Mouse (Mus musculus): Measurements from ENCODE around the gene Ppfibp1. TPM values are rescaled to one million over a fixed set of nuclear protein-coding genes. Genes with fewer than 3 reads are reported as not detected.

The Ppfibp1 gene
- total RNA-seq, 2 experiments from 2014 or later: 65.4 to 86.1 TPM

DNA sequence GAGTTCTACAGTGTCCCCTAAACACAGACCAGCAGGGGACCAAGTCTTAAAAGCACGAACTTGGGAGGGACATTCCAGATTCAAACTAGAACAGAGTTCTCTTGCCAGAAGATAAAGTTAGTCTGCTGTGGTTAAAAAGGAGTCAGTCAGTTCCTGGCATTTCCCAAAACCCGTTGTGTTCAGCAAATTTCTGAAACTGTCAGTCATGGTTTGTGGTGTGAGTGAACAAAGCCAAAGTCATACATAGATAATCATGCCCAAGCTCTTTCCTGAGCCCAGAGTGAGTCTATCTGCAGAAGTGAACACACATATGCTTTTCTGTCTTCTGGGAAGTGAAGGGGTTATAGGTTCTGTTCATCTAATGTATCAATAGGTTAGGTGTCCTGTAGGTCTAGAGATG, 20.5 kb downstream of the Ppfibp1 start:
- no peak for DNase-seq (ENCODE audit: low spot score in 2 of 2)
- intact Hi-C loops (cut with DNase I): no loop called here

DNA sequence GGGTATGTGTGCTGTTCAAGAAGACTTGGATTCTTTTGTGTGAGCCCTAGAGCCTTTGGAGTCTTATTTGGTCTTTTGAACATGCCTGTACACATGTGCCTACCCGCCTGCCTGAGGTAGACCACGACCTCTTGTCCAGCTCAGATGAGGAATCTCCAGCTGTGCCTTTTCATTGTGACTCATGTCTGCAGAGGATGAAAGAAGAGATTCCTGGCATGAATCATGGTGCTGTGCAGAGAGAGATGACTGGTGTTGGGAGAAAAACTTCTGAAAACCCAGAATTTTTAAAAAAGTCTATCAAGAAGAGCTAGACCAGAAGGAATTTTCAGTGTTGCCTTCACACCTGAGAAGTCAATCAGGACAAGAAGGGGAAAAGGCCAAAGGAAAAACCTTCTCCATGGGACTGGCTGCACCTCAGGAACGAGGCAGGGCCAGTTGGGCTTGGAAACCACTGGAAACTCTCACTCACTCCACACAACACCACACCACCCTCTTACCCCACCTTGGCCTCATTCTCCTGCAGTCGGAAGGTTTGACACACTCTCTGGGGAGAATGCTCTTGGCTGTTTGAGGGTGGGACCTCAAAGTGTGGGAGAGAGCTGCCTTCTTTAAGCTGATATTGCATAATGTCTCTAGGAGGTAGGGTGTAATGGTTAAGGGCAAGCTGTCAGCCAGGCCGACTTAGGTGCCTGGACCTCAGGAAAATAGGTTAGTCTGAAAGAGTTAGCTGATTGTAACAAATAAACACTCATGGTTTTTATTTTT, 21.6 kb downstream of the Ppfibp1 start:
- intact Hi-C loops (cut with DNase I): no loop called here
- no peak for DNase-seq (ENCODE audit: low spot score in 2 of 2)

DNA sequence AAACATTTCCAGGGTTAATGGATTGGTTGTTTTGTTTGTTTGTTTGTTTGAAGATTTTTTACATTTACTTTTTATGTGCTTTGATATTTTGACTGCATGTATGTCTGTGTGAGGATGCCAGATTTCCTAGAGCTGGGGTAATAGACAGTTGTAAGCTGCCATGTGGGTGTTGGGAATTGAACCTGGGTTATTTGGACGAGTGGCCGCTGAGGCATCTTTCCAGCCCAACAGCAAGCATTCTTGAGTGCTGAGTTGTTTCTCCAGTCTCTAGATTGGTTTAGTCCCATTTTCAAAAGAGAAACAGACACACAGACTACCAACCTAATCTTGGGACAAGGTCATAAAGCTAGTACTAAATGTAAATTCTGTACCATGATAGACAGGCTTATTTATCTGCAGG, 22.5 kb downstream of the Ppfibp1 start:
- intact Hi-C loops (cut with DNase I): no loop called here

DNA sequence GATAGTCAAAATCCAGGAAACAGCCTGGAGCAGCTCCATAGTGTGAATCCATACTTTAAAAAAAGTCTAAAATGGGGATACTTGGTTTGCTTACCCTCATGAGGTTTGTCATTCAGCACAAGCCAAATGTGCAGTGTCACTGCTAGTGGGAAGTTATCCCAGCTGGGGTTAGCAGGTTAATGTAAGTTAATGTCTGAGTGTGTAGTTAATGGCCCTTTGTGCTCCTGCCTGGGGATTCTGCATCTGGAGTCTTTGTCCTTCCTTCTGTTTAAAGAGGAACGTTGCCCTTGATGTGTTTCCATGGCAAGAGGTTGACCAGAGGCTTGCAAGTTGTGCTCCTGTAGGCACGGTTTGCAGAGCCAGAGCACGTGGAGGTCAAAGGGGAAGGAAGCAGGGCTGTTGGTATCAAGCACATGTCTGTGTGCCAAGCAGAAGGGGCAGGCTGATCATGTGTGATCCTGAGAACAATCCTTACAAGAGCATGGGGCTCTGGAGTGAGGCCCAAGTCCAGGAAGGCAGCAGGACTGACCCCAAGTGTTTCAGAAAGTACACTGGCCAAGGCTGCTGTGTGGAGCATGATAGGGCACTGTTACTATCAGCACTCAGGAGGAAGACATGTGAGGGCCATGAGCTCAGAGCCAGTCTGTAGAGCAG, 24.7 kb downstream of the Ppfibp1 start:
- intact Hi-C loops (cut with DNase I): no loop called here
- DNase-seq (ENCODE audit: low spot score in 2 of 2): no peak

More for the DNA sequence above, 22.5 kb downstream of the Ppfibp1 start:
- no peak for DNase-seq (ENCODE audit: low spot score in 2 of 2)

DNA sequence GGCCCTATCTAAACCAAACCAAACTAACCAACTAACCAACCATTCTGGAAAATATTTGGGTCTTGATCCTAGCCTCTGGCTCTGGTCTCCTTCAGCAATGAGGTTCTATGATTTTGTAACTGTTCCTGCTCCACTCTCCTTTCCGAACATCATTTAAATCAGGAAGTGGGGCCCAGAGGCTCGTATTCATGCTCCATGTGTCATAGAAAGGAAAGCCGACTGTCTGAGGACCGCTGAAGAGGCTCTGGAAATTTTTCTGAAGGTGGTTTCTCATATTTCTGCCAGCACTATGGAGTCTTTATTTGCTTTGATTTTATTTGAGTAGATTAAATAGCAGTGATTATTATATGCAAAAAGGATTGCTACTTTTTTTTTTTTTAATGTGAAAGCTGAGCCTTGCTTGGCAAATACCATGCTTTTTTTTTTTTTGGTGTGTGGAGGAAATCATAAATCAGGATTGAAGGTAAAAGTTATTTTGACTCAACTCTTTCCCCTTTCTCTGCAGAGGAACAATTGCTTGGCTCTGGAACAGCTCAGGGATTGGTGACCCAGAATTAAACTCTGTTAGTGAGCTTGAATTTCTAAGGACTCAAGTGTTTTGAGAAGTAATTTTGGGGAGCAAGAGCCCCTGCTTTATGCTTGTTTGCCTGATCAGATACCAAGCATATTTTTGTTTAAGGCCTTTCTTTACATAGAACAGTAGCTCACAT, 25.4 kb downstream of the Ppfibp1 start:
- no peak for DNase-seq (ENCODE audit: low spot score in 2 of 2)
- intact Hi-C loops (cut with DNase I): no loop called here

DNA sequence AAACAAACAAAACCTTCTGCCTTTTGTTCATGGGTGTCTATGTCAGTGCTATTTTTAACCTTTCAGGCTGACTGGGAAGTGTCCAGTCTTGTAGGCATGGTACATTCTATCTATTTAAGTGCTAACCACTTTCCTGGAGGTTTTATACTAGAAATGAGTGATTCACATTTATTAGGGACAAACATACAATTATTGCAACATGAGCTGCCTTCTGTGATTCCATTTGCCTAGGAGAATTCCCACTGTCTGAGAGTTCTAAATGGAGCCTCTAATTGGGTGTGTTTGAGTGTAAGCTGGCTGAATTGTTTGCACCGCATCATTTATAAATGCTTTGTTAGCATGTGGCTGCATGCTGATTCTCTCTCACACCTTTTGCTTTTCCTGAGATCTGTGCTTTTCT, 27.5 kb downstream of the Ppfibp1 start:
- intact Hi-C loops (cut with DNase I): no loop called here
- no peak for DNase-seq (ENCODE audit: low spot score in 2 of 2)

DNA sequence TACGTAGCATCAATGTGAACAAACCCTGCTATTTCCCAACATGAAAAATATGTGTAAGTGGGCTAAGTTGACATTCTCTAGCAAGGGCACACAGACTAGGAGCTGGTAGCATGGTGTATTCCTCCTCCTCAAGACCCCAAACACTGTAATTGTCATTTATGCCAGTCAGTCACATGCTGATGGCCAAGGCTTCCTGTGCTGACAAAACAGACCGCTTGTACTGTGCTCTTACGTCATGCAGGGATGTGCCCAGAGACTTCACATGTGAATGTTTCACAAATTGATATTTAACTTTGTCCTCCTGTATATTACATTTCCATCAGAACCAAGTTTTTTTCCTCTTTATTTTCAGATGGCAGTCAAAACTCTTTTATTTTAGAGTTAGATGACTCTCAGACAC, 29.1 kb downstream of the Ppfibp1 start:
- intact Hi-C loops (cut with DNase I): no loop called here
- no peak for DNase-seq (ENCODE audit: low spot score in 2 of 2)

DNA sequence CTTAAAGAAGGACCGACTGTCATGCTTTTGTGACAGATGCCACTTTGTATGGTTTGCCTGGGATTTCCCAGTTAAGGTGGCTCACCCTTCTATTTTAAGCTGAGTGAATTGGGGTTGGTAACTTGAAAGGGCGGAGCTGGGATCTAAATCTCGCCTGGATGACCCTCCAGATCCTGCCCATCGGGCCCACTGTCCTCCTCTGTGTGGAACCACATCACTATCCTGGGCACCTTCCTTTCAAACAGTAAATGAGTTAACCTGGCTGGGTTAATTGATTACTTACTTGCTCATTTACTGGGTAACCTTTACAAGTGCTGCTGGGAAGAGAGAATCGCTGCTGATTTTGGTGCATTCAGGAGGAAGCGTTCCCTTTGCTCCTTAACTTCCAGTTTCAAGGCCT, 30.1 kb downstream of the Ppfibp1 start:
- intact Hi-C loops (cut with DNase I): no loop called here
- no peak for DNase-seq (ENCODE audit: low spot score in 2 of 2)

DNA sequence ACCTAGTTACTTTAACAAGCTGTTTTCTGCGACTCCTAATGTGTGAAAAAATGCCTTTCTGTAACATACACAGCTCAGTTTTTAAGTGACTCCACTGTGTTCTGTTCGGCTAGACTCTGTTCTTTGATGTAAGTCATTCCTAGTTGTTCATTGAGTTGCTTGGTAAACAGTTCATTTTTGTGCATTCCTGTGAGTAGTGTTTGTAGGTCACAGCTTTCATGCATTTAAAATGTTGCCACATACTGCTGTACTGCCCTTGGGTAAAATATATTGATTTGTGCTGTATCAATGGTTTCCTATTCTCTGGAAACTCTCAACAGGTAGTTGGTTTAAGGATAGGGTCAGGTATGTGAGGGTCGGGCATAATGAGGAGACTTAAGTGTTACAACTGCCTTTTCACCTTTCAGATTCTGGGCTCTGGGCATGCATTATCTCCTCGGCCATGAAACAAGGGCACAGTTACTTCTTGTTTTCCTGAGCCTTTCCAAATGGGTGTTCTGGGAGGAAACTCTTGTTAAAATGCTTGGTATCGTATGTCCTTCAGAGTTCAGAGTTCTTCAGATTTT, 38.2 kb downstream of the Ppfibp1 start:
- intact Hi-C loops (cut with DNase I): no loop called here
- DNase-seq (ENCODE audit: low spot score in 2 of 2): no peak

DNA sequence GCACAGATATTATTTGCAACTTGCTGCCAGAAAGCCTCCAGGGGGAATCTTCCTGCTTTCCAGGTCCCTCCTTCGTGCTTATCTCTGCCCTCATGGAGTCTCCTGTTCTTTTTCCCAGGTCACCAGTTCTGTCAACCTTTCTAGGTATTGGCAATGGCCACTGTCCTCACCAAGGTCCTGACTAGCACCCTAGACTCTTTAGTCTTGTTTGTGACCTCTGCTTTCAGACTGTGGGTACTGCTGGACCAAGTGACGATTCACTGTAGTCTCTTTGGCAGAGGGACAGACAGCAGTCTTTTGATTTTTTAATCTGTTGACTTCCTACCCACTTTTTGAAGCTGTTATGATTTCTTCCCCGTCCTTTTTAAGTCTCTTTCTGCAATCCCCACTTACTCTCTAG, 39.8 kb downstream of the Ppfibp1 start:
- intact Hi-C loops (cut with DNase I): no loop called here
- no peak for DNase-seq (ENCODE audit: low spot score in 2 of 2)

DNA sequence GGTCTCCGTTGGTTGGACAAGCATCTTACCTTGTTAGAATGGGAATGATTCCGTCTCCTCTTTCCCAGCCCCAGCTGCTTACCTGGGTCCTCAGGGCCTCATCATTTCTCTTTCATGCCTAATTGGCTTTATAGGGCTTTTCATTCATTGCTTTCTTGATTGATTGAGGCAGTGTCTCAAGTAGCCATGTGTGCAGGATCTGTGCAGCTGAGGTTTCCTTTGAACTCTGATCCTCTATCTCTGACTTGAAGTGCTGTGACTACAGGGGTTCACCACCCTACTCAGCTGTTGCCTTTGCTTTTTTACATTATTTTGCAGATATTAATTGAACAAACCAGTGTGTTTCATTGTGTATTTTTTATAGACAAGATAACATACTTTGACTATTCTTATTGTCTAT, 40.7 kb downstream of the Ppfibp1 start:
- intact Hi-C loops (cut with DNase I): no loop called here
- DNase-seq (ENCODE audit: low spot score in 2 of 2): no peak

DNA sequence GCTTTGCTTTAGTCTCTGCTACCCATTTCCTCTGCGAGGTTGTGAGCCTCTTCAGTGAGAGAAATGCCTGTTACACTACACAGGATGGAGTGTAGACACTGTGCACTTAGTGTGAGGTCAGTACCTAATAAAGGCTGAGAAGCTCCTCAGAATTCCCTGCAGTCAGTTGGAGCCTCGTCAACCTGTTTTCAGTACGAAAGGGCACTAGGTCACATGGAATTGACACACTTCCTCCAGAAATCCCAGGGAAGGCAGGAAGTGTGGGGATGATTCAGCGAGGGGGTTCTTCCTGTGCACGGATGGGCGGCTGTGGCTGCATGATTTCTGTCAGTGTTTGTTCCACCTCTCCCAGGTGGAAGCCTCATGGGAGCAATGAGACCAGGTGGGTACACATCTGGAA, 44.8 kb downstream of the Ppfibp1 start:
- no peak for DNase-seq (ENCODE audit: low spot score in 2 of 2)
- intact Hi-C loops (cut with DNase I): no loop called here

DNA sequence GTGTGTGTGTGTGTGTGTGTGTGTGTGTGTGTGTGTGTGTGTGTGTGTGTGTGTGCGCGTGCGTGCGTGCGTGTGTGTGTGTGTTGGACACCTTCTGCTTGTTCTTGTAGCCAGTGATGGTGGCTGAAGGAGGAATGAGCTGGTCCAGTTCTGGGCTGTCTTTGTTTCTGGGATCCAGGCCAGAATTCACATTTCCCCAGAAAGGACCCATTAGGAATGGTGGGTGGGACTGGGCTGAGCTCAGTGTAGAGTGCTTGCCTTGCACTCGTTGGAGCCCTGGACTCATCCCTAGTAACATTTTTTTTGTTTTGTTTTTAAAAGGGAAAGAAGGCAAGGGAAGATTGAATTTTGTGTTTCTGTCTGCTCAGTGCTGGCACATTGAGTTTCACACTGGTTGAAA, 47.7 kb downstream of the Ppfibp1 start:
- intact Hi-C loops (cut with DNase I): no loop called here
- DNase-seq (ENCODE audit: low spot score in 2 of 2): no peak

DNA sequence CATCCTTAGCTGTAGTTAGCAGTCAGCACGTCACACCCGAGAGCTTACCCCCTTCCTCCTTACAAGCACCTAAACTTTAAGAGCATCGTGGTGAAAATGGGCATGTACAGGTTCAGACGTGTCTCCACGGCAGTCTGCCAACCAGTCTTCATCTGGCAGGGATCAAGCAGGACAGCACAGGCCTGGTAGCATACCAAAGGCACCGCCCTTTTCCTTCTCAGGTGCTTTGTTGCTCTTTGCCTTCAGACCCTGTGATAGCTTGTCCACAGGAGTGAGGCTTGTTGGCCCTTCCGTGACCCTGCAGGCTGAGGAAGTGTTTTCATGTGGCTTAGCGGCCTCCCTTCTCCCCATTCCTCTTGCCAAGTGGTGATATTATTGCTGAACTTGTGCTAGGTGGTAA, 50.7 kb downstream of the Ppfibp1 start:
- intact Hi-C loops (cut with DNase I): no loop called here
- no peak for DNase-seq (ENCODE audit: low spot score in 2 of 2)

DNA sequence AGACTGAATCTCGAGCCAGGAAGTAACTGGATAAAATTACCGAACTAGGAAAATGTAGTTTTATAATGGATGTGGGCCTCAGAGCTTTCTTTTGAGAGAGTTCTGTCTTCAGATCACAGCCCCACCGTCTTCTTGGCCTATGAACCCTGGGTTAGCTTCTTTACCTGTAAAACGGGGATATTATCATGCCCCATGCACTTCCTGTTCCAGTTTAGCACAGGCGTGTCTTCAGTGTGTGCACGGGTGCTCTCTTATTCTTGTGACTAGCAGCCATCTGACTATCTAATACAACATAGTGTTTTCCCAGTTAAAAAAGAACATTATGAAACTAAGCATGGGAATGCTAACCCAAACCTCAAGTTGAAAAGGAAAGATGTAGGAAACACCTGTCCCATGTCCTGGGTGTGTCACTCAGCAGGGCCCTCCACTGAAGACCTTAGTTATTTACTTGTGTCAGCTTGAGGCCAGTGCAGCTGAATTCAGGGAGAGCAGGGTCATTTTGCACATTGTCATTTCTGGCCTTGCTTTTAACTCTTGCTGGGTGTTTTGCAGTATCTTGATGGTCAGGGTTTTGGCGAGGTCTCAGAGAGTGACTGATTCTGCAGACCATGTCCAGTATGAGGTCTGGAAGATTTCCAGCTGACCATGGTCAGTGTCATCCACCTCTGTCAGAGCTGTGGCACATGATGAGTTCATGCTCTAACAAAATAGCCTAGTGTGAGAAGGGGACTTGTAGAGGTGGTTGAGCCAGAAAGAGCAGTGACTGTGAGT, 53.4 kb downstream of the Ppfibp1 start:
- DNase-seq (ENCODE audit: low spot score in 2 of 2): no peak
- intact Hi-C loops (cut with DNase I): no loop called here

DNA sequence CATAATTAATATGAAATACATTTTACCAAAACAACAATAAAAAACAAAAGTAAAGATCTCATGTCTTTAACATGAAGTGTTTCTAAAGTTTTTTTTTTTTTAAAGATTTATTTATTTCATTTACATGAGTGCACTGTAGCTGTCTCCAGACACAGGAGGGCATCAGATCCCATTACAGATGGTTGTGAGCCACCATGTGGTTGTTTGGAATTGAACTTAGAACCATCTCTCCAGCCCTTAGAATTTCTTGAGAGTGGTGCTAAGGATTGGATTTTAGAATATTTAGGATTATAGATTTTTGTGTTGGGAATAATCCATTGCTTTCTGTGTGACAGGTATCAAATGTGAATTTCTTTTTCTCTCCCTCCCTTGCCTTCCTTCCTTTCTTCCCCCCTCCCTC, 55.7 kb downstream of the Ppfibp1 start:
- intact Hi-C loops (cut with DNase I): no loop called here
- DNase-seq (ENCODE audit: low spot score in 2 of 2): no peak

DNA sequence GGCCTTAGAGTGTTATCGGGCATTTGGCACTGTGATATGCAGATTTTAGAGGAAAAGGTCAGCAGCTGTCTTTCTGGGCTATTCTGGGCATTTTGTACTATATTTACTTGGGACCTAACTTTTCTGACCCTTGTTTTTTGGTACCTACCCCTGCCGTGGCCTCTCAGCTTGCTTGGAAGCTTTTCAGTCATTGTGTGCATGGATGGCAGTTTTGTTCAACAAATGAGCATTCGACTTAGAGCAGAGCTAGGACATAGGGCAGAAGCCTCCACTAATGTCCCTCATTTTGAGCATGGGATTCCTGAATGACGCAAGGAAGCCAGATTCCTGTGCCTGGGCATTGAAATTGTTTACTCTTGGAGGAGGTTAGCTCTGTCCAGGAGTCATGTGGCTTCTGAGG, 56.5 kb downstream of the Ppfibp1 start:
- intact Hi-C loops (cut with DNase I): no loop called here
- DNase-seq (ENCODE audit: low spot score in 2 of 2): no peak

DNA sequence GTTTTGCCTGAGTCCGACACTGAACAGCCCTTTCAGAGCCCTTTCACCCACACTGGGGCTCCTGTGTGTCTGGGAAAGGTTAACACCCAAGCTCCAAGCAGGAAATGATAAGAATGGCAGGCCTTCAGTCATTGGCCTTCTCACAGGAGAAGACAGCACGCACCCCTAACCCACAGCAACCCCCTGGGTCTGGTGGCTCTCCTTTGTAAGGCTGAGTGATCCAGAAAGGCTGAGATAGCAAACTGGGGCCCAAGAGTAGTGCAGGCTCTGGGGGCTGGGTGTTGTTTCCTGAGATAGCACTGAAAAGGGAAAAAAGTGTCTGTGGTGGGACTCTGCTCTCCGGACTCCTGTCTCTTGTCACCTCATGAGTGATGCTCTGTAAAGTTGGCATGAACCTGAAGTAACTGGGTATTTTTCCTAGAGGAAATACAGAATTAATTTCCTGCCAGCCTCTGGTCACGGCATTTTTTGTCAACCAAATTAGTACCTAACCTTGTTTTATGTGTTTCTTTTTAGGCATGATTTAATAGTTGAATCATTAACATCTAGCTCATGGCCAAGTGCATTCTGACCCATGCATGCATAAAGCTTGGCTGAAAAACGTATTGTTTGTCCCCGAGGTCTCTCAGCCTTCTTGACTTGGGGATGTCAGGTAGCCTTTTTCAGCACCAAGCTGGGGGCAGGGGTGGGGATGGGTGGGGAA, 58.2 kb downstream of the Ppfibp1 start:
- no peak for DNase-seq (ENCODE audit: low spot score in 2 of 2)
- intact Hi-C loops (cut with DNase I): no loop called here

DNA sequence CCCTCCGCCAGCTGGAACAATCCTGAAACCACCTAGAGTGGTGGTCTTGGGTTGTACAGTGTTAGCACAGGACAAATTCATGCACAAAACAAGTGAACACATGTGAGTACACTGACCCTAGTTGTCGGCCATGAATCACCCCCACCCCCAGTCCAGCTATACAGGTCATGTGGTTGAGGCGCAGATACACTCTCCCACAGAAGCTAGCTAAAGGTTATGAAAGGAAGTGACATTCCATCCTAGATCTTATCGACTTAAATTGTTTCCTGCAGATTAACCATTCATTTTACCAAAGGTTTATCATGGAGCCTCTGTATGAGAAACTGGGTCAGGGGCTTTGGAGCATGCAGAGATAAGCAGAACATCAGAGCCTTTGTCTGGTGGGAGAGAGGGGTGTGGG, 58.9 kb downstream of the Ppfibp1 start:
- no peak for DNase-seq (ENCODE audit: low spot score in 2 of 2)
- intact Hi-C loops (cut with DNase I): no loop called here

Measured in left cerebral cortex, postnatal 14 days (tissue).